Mouse (Mus musculus): ENCODE results near the gene Bax.

DNA sequence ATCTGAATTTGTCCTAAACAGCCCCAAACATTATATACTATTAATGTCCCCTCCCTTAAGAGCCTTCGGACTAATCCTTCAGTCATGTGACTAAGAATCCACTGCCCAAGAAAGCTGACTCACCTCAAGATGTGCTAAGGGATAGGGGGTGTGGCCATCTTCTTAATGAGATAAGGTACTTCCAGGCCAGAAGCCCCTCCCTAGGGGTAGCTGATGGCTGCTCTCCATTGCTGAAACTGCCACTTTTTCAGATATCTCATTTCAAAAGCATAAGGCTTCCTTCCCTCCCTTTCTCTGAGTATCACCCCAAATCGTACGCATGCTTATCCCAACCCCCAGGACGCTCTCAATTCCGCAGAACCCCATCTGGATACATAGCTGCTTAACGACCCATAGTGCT, 41.9 kb upstream of the Bax start:
- TF ChIP-seq CTCF (IDR thresholded peaks at IDR 0.05) (no peak), POLR2A (IDR thresholded peaks at IDR 0.05; ENCODE audit: insufficient read depth, low read depth, low read length) (no peak)

Measured in heart, adult 2 months (tissue).